Mouse (Mus musculus): ENCODE measurements around the gene Calm4.

DNA sequence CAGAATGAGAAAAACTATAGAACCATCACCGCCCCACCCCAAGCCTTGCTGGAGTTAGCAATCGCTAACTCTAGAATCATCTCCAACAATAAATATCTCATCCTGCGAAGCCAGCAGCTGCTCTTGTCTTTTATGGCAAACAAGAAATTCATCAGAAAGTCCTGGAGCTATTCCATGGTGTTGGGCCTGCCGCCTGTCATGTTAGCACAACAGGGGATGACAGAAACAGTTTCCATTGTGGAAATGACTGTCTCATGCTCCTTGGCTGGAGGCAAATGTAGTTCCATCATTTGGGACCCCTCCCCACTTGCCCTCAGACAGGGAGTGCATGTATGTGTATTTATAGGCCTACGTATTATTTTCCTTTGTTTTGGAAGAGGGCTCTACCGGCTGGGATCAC, 38.9 kb downstream of the Calm4 start:
- TF ChIP-seq POLR2A (IDR thresholded peaks at IDR 0.05; ENCODE audit: control insufficient read depth, low read depth, low read length): no peak
- TF ChIP-seq CTCF (IDR thresholded peaks at IDR 0.05; ENCODE audit: control insufficient read depth, insufficient read depth, insufficient replicate concordance, low read depth, low read length): no peak
